Mouse (Mus musculus) heart, embryonic 16.5 days (tissue): Measurements from ENCODE around the gene Ptpn22. TPM values are rescaled to one million over a fixed set of nuclear protein-coding genes. Genes with fewer than 3 reads are reported as not detected.
A peak's percentile ranks its signal among the peaks of the same experiment; 100 is the strongest.

Experiments used
- ATAC-seq: fragments of 200-750 bp; cut with Nextera tagmentation; replicated peaks from 2 replicates; pipeline ENCODE4 v1.8.0; 2017; ENCODE audit warnings: moderate number of reproducible peaks; ENCODE audit not compliant: insufficient read depth, low FRiP score; ENCODE audit errors: extremely low read depth
- H3K27ac ChIP-seq: fragments of 300-500 bp; sonication (generic); 2 replicates; pipeline ENCODE4 v1.5.1; 2014; ENCODE audit warnings: mild to moderate bottlenecking, low read length, control low read depth, moderate library complexity
- H3K27me3 ChIP-seq: fragments of 300-500 bp; sonication (generic); 2 replicates; pipeline ENCODE4 v1.6.1; 2014; ENCODE audit warnings: low read length, mixed read lengths; ENCODE audit not compliant: control insufficient read depth, insufficient read depth
- H3K36me3 ChIP-seq: fragments of 300-500 bp; sonication (generic); 2 replicates; pipeline ENCODE4 v1.6.1; 2014; ENCODE audit not compliant: control insufficient read depth, insufficient read depth
- H3K4me1 ChIP-seq: fragments of 300-500 bp; sonication (generic); 2 replicates; pipeline ENCODE4 v1.6.1; 2014; ENCODE audit warnings: low read length, mixed read lengths; ENCODE audit not compliant: control insufficient read depth, insufficient read depth
- H3K4me2 ChIP-seq: fragments of 300-500 bp; sonication (generic); 2 replicates; pipeline ENCODE4 v1.6.1; 2014; ENCODE audit warnings: low read depth, mild to moderate bottlenecking, control low read depth, low read length
- H3K4me3 ChIP-seq: fragments of 300-500 bp; sonication (generic); 2 replicates; pipeline ENCODE4 v1.5.1; 2014; ENCODE audit warnings: mild to moderate bottlenecking, control low read depth, low read length
- H3K9ac ChIP-seq: fragments of 300-500 bp; sonication (generic); 2 replicates; pipeline ENCODE4 v1.6.1; 2014; ENCODE audit warnings: low read length, control low read depth
- H3K9me3 ChIP-seq: fragments of 300-500 bp; sonication (generic); replicated peaks from 2 replicates; pipeline ENCODE4 v1.6.1; 2016; ENCODE audit warnings: low read length; ENCODE audit not compliant: control insufficient read depth
- WGBS: fragments of 180-500 bp; shearing (Covaris S2); extraction: QIAGEN DNeasy Blood & Tissue Kit; methylation state at CpG from one replicate; pipeline ENCODE4 v1.1.7; 2014; 5-methylcytosine and 5-hydroxymethylcytosine counted together
- polyA plus RNA-seq: library from polyadenylated mRNA; unstranded; fragments of >200 nt; fragmentation: Nextera tagmentation; extraction: Ambion mirVana; gene quantifications from 2 replicates; pipeline ENCODE4 v1.2.1, GENCODE M21; 2015

Ptpn22 gene
- polyA plus RNA-seq, 1 experiment from 2014 or later = 6.7 TPM

DNA sequence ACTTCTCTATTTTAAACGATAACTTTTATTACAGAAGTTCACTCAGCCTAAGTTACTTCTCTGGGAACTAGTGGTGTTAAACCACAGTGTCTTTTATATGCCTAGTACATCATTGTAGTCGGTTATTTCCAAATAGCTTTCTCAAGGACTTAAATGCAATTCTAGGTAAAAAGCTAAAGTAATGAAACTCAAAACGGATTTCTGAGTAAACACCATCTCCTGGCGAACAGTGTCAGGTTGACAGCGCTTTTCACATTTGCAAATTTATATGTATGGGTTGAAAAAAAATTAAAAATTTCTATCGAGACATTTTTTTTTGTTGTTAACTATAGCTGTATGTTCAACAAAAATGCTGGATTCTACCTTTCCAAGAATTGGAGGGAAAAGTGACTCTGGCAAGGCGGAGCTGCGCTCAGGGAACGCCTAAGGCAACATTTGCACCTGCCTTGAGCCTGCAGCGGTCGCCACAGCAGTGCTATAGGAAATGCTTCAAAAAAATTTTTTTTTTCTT, 53.9 kb downstream of the Ptpn22 start:
- peak overlapping the region; percentile 80 for H3K4me2 ChIP-seq
- no peaks in the 10 kb centered on the region for H3K36me3 ChIP-seq
- peak overlapping the region; percentile 85 for H3K4me3 ChIP-seq
- H3K4me1 ChIP-seq = peaks cover 11% of the 10 kb centered on the region
- ATAC-seq = no peak
- H3K9me3 ChIP-seq = no peaks in the 10 kb centered on the region
- peak overlapping the region; percentile 75 for H3K9ac ChIP-seq
- H3K27ac ChIP-seq = peak overlapping the region; percentile 94
- H3K27me3 ChIP-seq = no peaks in the 10 kb centered on the region
- 6% methylated on average over 11 of the region's 11 CpGs for WGBS

DNA sequence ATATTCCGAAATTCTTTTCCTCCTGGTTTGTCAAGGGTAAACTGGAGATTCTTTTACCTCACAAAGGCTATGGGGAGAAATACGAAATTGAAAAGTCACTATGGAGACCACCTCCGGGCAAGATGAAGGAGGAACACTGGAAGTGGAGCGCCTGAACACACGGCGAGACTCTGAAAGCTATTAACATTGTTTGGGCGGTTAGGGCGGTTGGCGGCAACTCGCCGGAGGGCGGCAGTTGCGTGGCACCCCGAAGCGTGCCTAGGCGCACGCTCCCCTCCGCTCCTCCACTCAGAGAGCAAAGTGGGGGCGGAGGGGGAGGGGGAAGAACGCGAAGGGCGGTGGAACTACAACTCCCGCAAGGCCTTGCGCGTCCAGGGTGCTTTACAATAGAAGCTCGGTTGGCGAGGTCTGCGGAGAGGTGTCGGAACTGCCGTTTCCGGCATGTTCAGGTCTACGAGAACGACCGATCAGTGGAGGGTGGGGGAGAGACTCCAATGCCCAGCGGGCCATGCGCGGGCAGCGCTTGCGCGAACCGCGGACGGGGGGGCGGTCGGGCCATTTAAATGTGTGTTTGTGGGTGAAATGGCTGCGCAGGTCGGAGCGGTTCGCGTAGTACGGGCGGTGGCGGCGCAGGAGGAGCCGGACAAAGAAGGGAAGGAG, 54.5 kb downstream of the Ptpn22 start, which contains the start of gene Rsbn1:
Gene Rsbn1 (plus strand): TSS at position 111 of the 660 bp plus-strand sequence.
- H3K4me3 ChIP-seq = peak within 1 kb of the TSS; percentile 85
- peak within 1 kb of the TSS; percentile 94 for H3K27ac ChIP-seq
- no peaks in the 10 kb centered on the region for H3K9me3 ChIP-seq
- peak within 1 kb of the TSS; percentile 82 for H3K4me2 ChIP-seq
- H3K9ac ChIP-seq = peak within 1 kb of the TSS; percentile 91
- H3K27me3 ChIP-seq = no peaks in the 10 kb centered on the region
- no peaks in the 10 kb centered on the region for H3K36me3 ChIP-seq
- ATAC-seq = peak; percentile 99
- peaks cover 11% of the 10 kb centered on the region for H3K4me1 ChIP-seq
- WGBS = under 1% methylated on average over 55 of the region's 55 CpGs

DNA sequence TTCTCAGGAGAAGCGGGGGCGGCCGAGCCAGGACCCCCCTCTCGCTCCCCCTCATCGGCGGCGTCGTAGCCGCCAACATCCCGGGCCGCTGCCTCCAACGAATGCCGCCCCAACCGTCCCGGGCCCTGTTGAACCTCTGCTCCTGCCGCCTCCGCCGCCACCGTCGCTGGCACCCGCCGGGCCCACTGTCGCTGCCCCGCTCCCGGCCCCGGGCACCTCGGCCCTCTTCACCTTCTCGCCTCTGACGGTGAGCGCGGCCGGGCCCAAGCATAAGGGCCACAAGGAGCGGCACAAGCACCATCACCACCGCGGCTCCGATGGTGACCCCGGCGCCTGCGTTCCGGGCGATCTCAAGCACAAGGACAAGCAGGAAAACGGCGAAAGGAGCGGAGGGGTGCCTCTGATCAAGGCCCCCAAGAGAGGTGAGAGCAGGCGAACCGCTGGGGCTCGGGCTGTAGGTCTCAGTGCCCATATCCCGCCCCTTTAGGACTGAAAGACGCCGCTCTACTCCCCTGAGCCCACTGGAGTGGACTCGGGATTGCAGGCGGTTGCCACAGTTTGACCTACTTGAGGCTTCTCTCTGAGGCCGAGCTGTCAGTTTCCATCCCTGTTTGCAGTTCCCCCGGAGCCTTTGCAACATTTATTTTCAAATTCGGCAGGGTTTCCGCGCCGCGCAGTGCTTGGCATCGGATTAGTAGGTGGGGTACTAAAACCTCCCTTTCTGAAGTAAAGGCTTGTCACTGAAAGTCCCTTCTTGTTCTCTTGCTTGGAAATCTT, 55.3 kb downstream of the Ptpn22 start:
- Histone ChIP-seq H3K27ac (peak overlapping the region; percentile 80), H3K36me3 (peaks cover 2% of the 10 kb centered on the region; the same call in 1 of the 2 replicates), H3K9me3 (no peaks in the 10 kb centered on the region), H3K4me3 (peak overlapping the region; percentile 85), H3K27me3 (no peaks in the 10 kb centered on the region), H3K4me1 (peaks cover 11% of the 10 kb centered on the region), H3K4me2 (peak overlapping the region; percentile 82), H3K9ac (peak overlapping the region; percentile 91)
- WGBS = under 1% methylated on average over 60 of the region's 60 CpGs
- peak; percentile 28 for ATAC-seq

DNA sequence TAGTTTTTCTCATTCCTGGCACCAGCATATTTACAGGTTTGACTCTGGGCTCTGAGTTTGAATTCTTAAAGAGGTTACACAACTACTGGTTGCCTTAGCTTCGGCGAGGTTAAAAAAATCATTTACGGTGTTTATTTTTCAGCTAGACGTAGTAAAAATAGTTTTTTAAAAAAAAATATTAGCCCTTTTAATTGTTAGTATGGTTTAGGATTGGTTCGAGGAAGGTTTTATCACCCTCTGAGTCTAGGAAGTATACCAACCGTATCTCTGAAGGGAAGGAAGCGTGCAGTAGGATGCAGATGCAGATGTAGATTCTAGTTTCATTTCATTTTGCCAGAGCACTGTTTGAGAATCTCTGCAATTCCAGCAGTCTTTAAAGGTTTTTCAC, 55.9 kb downstream of the Ptpn22 start:
- Histone ChIP-seq H3K9me3 (no peaks in the 10 kb centered on the region), H3K4me1 (peaks cover 11% of the 10 kb centered on the region), H3K27ac (peak overlapping the region; percentile 80), H3K4me2 (peak overlapping the region; percentile 82), H3K9ac (peak overlapping the region; percentile 91), H3K36me3 (peaks cover 2% of the 10 kb centered on the region; the same call in 1 of the 2 replicates), H3K27me3 (no peaks in the 10 kb centered on the region), H3K4me3 (peak overlapping the region; percentile 85)
- no peak for ATAC-seq
- 3% methylated on average over 7 of the region's 7 CpGs for WGBS

DNA sequence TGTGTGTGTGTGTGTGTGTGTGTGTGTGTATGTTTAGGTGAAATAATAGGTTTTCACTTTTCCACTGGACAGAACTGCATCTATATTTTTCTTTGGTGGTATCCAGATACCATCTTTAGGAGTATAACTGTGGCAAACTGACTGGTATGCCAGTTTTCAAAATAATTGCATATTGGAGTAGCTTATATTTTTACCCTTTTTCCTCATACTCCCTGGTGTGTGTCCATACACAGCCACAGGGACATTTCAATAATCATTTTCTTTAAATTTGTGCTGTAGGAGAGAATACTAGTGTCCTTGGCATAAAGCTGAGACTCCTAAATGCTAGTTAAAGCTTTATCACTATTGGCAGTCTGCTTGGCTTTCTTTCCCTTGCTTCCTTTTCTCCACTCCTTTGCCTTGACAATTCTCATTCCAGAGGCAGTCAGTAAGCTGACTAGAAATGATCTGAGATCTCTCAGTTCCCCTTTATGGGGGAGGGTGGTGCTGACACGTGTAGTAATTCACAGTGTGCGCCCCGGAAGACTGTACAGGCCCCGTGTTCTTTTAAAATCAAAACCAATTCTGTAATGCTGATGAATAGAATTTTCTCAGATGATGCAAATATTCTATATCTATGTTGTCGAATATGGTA, 56.7 kb downstream of the Ptpn22 start:
- no peaks in the 10 kb centered on the region for H3K27me3 ChIP-seq
- H3K36me3 ChIP-seq = peaks cover 2% of the 10 kb centered on the region; the same call in 1 of the 2 replicates
- WGBS = 17% methylated on average over 5 of the region's 5 CpGs
- 0 out of 2 replicates have a peak overlapping the region, but pooled peaks have one; percentile 16 for H3K27ac ChIP-seq
- no peak for ATAC-seq
- H3K4me1 ChIP-seq = peaks cover 11% of the 10 kb centered on the region
- peak overlapping the region; percentile 82 for H3K4me2 ChIP-seq
- H3K9ac ChIP-seq = peak overlapping the region; percentile 49
- H3K9me3 ChIP-seq = no peaks in the 10 kb centered on the region
- peak overlapping the region; percentile 45 for H3K4me3 ChIP-seq

DNA sequence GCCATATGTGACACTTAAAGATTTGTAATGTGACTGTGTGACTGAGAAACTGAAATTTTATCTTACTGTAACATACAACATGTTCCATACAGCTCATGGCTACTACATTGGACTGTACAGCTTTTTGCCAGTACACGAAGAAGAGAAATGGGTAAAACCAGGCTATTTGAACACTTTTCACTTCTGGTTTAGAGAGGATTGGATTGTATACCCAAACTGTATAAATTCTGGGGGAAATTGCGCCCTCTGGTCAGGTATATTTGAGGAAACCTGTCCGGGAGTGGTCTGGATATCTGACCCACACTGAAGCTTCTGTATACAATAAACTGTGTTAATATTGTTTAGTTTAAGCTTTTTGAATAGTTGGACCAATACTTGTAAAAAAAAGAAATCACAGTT, 57.2 kb downstream of the Ptpn22 start:
- Histone ChIP-seq H3K36me3 (peaks cover 2% of the 10 kb centered on the region; the same call in 1 of the 2 replicates), H3K9ac (peak overlapping the region; percentile 49), H3K27ac (no peak overlapping the region), H3K4me3 (peak overlapping the region; percentile 45), H3K4me1 (peaks cover 11% of the 10 kb centered on the region), H3K27me3 (no peaks in the 10 kb centered on the region), H3K9me3 (no peaks in the 10 kb centered on the region), H3K4me2 (peak overlapping the region; percentile 82)
- WGBS = 65% methylated on average over 3 of the region's 3 CpGs
- ATAC-seq = no peak

DNA sequence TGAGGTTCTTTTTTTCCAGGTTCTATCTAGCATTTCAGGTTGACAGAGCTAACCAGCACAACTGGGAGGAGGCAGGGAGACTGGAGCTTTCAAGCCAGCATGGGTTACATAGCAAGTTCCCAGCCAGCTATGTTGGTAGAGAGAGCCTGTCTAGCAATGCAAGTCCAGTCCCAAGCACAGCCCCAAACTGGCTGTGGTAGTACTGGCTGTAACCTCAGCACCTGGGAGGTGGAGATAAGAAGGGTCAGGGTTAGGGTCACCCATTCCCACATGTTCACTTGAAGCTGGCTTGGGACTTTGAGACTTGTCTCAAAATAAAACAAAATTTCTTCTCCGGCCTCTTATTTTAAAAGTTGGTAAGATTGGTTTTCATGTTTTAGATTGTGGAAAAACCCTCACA, 60.5 kb downstream of the Ptpn22 start:
- 95% methylated on average over 1 of the region's 1 CpGs for WGBS
- peaks cover 16% of the 10 kb centered on the region for H3K4me1 ChIP-seq
- no peak for ATAC-seq

DNA sequence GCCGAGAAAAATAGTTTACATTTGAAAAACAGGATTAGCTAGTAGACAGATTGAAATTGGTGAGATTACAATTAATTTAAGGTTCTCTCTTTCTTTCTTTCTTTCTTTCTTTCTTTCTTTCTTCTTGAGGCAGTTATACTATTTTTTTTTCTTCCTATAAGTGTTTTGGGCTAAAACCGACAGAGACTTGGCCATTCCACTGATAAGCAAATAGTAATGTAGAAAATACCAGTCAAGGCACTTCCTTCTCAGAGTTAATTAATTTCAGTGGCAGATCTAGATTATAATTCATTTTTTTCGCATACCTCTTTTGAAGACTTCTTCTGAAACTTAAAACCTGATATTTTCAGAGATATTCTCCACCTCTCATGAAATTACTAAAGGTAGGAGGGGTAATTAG, 65.7 kb downstream of the Ptpn22 start:
- ATAC-seq = no peak
- H3K4me3 ChIP-seq = no peak overlapping the region
- no peaks in the 10 kb centered on the region for H3K9me3 ChIP-seq
- 69% methylated on average over 3 of the region's 3 CpGs for WGBS
- H3K36me3 ChIP-seq = peaks cover 4% of the 10 kb centered on the region; the same call in 1 of the 2 replicates
- no peak overlapping the region for H3K4me2 ChIP-seq
- no peaks in the 10 kb centered on the region for H3K27me3 ChIP-seq
- H3K27ac ChIP-seq = no peak overlapping the region
- H3K4me1 ChIP-seq = peaks cover 5% of the 10 kb centered on the region; the same call in 1 of the 2 replicates
- H3K9ac ChIP-seq = no peak overlapping the region

More for the DNA sequence above, 60.5 kb downstream of the Ptpn22 start:
- Histone ChIP-seq H3K4me2 (no peak overlapping the region), H3K4me3 (no peak overlapping the region), H3K9ac (no peak overlapping the region), H3K27ac (no peak overlapping the region), H3K27me3 (no peaks in the 10 kb centered on the region), H3K36me3 (peaks cover 2% of the 10 kb centered on the region; the same call in 1 of the 2 replicates), H3K9me3 (no peaks in the 10 kb centered on the region)
